Mouse (Mus musculus) hindbrain, embryonic 16.5 days (tissue): ENCODE measurements around the gene Gm3371. TPM values are rescaled to one million over a fixed set of nuclear protein-coding genes. Genes with fewer than 3 reads are reported as not detected.
"Not testable (repeated sequence)": the region's sequence is repeated elsewhere in the genome, so short reads cannot be mapped to it uniquely, and the experiment has no call there.

ENCODE experiments used
- ATAC-seq: fragments of 200-750 bp; cut with Nextera tagmentation; 2 replicates; pipeline ENCODE4 v1.8.0; 2017; ENCODE audit warnings: moderate TSS enrichment, moderate library complexity
- H3K27ac ChIP-seq: fragments of 300-500 bp; sonication (generic); 2 replicates; pipeline ENCODE4 v1.5.1; 2014; ENCODE audit warnings: low read depth, mild to moderate bottlenecking, control low read depth, low read length, moderate library complexity
- H3K27me3 ChIP-seq: fragments of 300-500 bp; sonication (generic); replicated peaks from 2 replicates; pipeline ENCODE4 v1.6.1; 2014; ENCODE audit warnings: low read length; ENCODE audit not compliant: control insufficient read depth, insufficient read depth
- H3K36me3 ChIP-seq: fragments of 300-500 bp; sonication (generic); 2 replicates; pipeline ENCODE4 v1.6.1; 2014; ENCODE audit warnings: mild to moderate bottlenecking, low read length, moderate library complexity, mixed read lengths; ENCODE audit not compliant: control insufficient read depth, insufficient read depth
- H3K4me1 ChIP-seq: fragments of 300-500 bp; sonication (generic); 2 replicates; pipeline ENCODE4 v1.6.1; 2014; ENCODE audit warnings: low read depth, low read length; ENCODE audit not compliant: control insufficient read depth, insufficient read depth
- H3K4me2 ChIP-seq: fragments of 300-500 bp; sonication (generic); 2 replicates; pipeline ENCODE4 v1.6.1; 2014; ENCODE audit warnings: mild to moderate bottlenecking, low read length, control low read depth, moderate library complexity
- H3K4me3 ChIP-seq: fragments of 300-500 bp; sonication (generic); 2 replicates; pipeline ENCODE4 v1.5.1; 2014; ENCODE audit warnings: mild to moderate bottlenecking, low read length, control low read depth, moderate library complexity
- H3K9ac ChIP-seq: fragments of 300-500 bp; sonication (generic); 2 replicates; pipeline ENCODE4 v1.6.1; 2014; ENCODE audit warnings: low read depth, mild to moderate bottlenecking, control low read depth, low read length, moderate library complexity
- H3K9me3 ChIP-seq: fragments of 300-500 bp; sonication (generic); 2 replicates; pipeline ENCODE4 v1.6.1; 2014; ENCODE audit warnings: mild to moderate bottlenecking, low read length, moderate library complexity; ENCODE audit not compliant: control insufficient read depth
- WGBS: fragments of 180-500 bp; shearing (Covaris S2); extraction: QIAGEN DNeasy Blood & Tissue Kit; methylation state at CpG from one replicate; pipeline ENCODE4 v1.1.7; 2014; 5-methylcytosine and 5-hydroxymethylcytosine counted together
- polyA plus RNA-seq: library from polyadenylated mRNA; unstranded; fragments of >200 nt; fragmentation: Nextera tagmentation; extraction: Ambion mirVana; gene quantifications from 2 replicates; pipeline ENCODE4 v1.2.1, GENCODE M21; 2015

Gm3371 gene
- not detected in 2 replicates for polyA plus RNA-seq

GRCm38 (mm10) chr14:44410588-44410987 lies at the start of gene Gm3371:
Gene Gm3371 (minus strand): TSS chr14:44410688.
- ATAC-seq, H3K36me3 ChIP-seq, H3K4me3 ChIP-seq, H3K4me1 ChIP-seq, H3K4me2 ChIP-seq, H3K9me3 ChIP-seq, H3K9ac ChIP-seq, H3K27me3 ChIP-seq, H3K27ac ChIP-seq: not testable (repeated sequence)
- no CpG with 5 or more reads among the region's 2 CpGs for WGBS

GRCm38 (mm10) chr14:44433335-44433734 lies 22.8 kb upstream of the Gm3371 start, which contains the start of gene Gm8232:
Gene Gm8232 (plus strand): TSS chr14:44433635.
- not testable (repeated sequence) for H3K36me3 ChIP-seq, H3K27ac ChIP-seq, ATAC-seq, H3K4me3 ChIP-seq, H3K27me3 ChIP-seq, H3K9me3 ChIP-seq, H3K9ac ChIP-seq, H3K4me2 ChIP-seq, H3K4me1 ChIP-seq
- WGBS: 96% methylated on average over 3 of the region's 3 CpGs

DNA sequence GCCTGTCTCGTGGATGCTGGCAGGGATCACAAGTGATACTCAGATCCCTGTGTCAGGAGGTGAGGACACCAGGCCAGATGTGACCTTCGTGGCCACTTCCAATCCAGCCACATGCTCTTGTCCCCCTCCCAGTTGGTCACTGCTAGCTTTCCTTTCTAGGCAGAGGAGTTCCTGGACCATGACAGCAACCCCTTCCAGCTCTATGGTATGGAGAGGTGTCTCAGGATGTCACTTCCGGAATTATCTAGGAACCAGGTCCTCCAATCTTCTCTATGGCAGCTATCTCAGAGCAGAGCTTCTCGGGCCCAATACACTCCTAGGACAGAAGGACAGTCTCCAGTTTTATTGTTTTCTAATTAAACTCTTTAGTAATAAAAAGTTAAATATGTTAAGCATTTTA lies 26.3 kb downstream of the Gm3371 start:
- not testable (repeated sequence) for ATAC-seq, H3K27ac ChIP-seq, H3K36me3 ChIP-seq, H3K27me3 ChIP-seq, H3K4me2 ChIP-seq, H3K4me1 ChIP-seq, H3K4me3 ChIP-seq, H3K9me3 ChIP-seq, H3K9ac ChIP-seq
- 79% methylated on average over 3 of the region's 4 CpGs for WGBS

DNA sequence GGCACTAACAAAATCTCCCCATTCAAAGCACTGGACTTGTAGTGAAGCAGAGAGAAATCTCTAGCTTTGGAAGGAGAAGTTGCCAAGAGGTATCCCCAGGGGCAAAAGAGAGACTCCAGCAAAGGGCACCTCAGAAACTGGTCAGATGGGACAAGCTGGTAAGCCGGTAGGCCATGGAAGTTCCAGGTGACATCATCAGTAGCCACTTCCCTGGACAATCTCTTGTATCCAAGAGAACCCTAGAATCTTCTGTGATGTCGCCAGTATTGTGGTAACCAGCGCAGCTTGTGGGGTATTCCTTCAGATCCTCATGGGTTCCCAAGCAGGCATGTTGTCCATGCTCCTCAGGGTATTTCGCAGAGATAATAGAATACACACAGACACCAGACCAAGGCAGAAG lies 45.4 kb downstream of the Gm3371 start, which contains the start of gene Gm8229:
Gene Gm8229 (plus strand): TSS at position 301 of the 400 bp plus-strand sequence.
- WGBS: 87% methylated on average over 4 of the region's 4 CpGs
- ATAC-seq, H3K4me3 ChIP-seq, H3K27me3 ChIP-seq, H3K4me2 ChIP-seq, H3K9ac ChIP-seq, H3K27ac ChIP-seq, H3K4me1 ChIP-seq, H3K9me3 ChIP-seq, H3K36me3 ChIP-seq: not testable (repeated sequence)

DNA sequence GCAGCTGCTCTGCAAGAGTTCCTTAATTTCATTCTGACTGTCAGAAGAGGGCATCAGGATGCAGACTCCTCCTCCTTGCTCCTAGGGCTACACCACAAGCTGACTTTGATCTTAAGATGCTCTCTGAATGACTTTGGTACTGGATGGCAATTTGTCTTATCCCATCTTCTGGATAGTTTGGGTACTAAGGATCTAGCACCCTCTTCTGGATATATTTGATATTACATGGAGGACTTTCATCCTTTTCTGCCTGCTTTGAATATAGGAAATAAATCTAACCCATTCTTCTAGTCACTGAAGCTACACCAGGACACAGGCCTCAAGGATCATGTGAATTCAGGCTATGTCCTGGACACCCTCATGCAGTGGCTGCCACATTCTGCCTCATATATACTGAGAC lies 48.2 kb downstream of the Gm3371 start:
- not testable (repeated sequence) for H3K27me3 ChIP-seq, H3K4me1 ChIP-seq, H3K9ac ChIP-seq, ATAC-seq, H3K27ac ChIP-seq, H3K9me3 ChIP-seq, H3K36me3 ChIP-seq, H3K4me3 ChIP-seq, H3K4me2 ChIP-seq

DNA sequence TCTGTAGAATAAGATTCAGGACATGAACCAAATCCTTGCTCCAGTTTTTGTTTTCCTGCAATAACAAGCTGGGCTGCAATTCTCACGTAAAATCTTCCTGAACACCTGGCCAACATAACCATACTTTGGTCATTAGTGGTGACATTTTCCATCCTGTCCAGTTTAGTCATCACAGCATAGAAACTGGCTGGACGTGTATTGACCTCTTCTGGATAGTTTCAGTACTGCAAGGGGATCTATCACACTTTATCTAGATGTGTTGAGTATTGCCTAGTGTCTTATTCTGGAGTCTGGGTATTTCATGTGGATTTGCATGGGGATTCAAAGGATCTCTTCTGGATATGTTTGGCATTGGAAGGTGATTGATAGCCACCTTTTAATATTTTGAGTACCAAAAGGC lies 49.1 kb downstream of the Gm3371 start:
- not testable (repeated sequence) for H3K4me2 ChIP-seq, H3K4me3 ChIP-seq, H3K4me1 ChIP-seq, ATAC-seq, H3K27me3 ChIP-seq, H3K9me3 ChIP-seq, H3K36me3 ChIP-seq, H3K27ac ChIP-seq, H3K9ac ChIP-seq
- 38% methylated on average over 2 of the region's 2 CpGs for WGBS

Other genes with a start within 250 kb of the Gm3371 start
- not detected in 2 replicates for gene Gm8212, start 213.0 kb downstream of the Gm3371 start, polyA plus RNA-seq
- gene 4930503E14Rik, start 197.4 kb downstream of the Gm3371 start, polyA plus RNA-seq: not detected in 2 replicates
- not detected in 2 replicates for gene Gm8220, start 125.1 kb downstream of the Gm3371 start, polyA plus RNA-seq
- gene Gm5930, start 72.1 kb downstream of the Gm3371 start, polyA plus RNA-seq: not detected in 2 replicates
- gene Gm8229, start 45.3 kb downstream of the Gm3371 start, polyA plus RNA-seq: not detected in 2 replicates
- gene Gm8232, start 22.9 kb upstream of the Gm3371 start, polyA plus RNA-seq: not detected in 2 replicates
- gene BC061237, start 81.8 kb upstream of the Gm3371 start, polyA plus RNA-seq: not detected in 2 replicates
- not detected in 2 replicates for gene Gm17093, start 107.6 kb upstream of the Gm3371 start, polyA plus RNA-seq
- 0.16 and 0.28 TPM in 2 replicates for gene Gm8247, start 172.5 kb upstream of the Gm3371 start, polyA plus RNA-seq
- not detected in 2 replicates for gene Gm5624, start 217.2 kb upstream of the Gm3371 start, polyA plus RNA-seq